Mouse (Mus musculus): ENCODE data around the gene Ankub1.

Gene Ankub1

DNA sequence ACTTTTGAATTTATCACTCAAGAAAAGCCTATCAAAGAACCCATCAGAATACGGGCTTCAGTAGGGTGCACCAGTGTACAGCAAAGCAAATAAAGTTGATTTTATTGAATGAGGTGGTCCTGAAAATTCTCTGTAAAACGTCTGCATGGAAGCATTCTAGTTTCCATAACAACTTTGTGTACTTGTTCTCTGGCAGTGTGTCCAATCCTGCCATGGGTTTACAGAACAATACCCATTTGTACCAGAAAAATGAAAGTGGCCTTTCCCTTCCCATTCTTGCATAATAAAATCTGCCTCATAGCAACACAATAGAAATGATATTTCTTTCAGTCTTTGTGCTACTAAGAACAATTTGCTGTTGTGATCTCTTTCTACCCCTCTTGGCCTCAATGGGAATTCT is at the start of gene Ankub1:
TSS of gene Ankub1 (minus strand) at position 81 of the 400 bp plus-strand sequence.
- no peak for DNase-seq (ENCODE audit: low read depth, low spot score)

DNA sequence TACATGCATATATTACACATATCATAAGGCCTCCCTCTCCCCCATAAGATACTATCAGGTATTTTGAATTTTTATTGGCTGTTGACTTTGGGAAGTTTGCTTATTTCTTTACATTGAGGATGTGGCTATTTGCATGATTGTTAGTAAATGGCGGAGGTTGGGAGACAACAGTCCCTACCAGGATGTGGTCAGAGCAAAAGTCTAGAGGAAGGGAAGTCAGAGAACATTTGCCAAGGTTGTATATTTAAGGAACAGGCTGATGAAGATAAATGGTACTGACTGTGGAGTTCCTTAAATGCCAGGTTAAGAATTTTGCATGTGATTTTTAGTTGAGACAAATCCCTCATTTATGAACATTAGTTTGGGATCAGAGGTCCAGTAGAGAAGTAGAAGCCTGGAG is 47.2 kb upstream of the Ankub1 start:
- no peak for DNase-seq (ENCODE audit: low read depth, low spot score)

DNA sequence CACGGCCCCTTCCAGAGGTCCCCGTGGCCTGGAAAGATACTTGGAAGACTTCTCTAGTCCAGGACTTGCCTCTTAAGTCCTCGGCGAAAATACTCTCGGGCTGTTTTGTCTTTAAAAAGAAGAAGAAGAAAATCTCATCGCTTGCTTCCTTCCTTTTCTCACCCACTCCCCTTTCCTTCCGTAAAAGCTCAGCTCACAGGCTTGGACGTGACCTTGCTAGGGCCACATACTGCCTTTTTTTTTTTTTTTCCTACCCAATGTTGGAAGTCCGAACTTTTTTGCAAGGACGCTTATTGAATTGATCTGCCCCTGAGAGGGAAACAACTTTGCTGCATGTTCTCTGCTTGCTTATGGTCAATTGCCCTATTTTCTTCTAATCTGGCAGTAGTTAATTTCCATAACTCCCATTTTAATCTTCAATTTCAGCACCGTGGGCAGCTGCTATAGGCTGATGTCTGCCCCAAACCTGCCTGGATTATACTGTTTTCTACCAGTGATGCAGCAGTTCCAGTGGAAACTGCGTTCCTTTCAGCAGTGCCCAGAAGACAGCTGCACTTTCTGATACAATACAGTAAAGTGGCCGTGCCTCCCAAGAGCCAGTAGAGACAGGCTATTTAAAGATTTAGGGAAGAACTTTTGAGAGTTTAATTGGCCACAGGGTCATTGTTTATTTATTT is 44.0 kb upstream of the Ankub1 start:
- DNase-seq (ENCODE audit: low read depth, low spot score): peak; percentile 20

DNA sequence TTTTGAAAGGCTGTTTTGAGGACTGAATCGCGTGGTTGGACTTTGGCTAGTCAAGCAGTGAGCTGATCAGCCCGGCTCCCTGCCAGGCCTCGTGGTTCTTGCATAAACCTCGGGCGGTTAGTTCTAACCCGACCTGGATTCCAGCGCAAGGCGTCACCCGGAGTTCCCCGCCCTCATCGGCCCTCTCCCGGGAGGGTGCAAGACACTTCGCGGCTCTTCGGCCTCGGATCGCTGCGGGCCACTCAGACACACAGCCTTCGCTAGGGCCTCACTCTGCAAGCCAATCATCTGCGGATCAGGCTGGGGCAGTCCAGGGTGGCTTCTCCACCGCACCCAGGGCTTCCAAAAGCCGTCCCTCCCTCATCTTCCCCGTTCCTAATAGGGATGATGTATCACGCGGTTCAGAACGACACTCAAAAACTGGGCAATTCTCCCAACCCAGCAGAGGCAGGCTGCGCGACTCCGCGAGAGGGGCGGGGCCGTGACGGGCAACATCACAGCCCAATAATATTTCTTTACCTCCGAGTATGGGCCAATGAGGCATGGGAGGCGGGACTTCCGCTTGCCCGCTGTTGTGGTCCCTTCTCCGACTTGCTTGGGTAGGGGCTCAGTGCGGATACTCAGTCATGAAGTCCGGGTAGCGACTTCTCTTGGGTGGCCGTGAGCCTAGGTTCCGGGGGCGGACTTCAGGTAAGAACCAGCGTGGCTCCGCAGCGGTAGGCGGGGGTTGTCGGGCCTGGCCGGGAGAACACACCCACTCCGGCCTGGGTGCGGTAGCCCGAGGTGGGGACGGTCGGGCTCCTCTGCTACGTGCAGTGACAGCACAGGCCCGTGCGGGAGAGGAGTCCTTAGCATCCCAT is 43.1 kb upstream of the Ankub1 start, which contains the start of gene Rnf13:
TSS of gene Rnf13 (plus strand) at position 552 of the 860 bp plus-strand sequence.
- DNase-seq (ENCODE audit: low read depth, low spot score): peak; percentile 95

DNA sequence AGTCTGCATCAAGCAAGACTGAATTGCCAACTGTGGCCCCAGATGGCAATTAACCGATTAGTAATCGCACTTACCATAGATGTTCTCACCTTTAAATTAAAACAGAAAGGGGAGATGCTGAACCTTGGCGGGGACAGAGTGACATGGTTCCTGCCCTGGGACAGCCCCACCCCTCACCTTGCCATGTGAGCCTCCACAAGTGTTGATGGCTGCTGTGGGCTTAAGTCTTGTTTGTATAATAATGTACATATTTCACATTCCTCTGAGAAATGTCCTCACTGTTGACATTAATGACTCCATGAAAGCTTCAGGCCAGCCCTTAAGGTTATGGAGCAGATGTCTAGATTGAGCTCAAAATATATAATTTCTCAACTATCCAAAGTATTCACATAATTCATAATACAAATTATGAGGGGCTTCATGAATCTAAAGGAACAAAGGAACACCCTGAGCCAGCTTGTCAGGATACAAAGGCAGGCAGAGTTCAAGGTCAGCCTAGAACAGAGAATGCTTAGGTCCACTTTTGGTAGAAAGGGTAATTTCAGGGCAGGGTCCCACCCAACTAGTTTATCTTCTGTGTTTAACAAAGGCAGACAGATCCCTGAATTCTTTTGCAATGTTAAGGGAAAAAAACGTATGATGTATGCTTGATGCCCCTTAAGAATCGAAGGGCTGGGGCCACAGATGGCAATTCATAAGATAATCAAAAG is 39.8 kb upstream of the Ankub1 start:
- no peak for DNase-seq (ENCODE audit: low read depth, low spot score)

DNA sequence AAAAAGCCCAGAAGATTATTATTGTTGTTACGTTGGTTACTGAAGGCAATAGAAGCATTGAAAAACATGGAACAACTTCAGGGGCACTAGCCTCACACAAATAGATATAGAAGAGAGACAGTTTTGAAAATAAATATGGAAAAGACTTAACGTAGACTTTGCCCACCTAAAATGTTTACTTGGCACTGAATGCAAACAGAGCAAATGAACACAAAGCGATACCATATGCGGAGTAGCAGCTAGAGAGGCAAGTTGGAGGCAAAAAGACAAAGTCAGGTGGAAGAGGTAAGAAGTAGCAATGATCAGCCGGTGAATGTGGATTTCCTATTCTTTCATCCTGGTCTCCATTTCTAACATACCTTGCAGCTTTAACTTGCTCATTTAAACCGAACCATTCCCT is 21.6 kb upstream of the Ankub1 start:
- DNase-seq (ENCODE audit: low read depth, low spot score): no peak

DNA sequence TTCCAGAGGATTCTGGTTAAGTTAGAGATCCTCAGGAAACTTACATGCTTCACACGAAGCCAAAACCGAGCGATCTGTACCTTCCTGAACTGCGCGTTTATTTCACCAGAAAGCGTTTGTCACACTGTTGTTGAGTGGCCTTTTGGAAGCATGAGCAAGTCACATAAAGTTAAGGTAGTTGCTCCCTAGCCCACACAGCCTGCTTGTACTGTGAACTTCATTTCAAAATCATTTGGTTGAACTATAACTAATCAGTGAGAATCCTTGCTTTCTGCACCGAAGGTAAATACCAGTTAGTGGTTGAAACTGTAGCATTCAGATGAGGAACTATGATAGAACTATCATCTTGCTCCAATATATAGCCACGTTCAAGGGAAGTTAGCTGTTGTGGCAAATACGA is 4.2 kb upstream of the Ankub1 start:
- no peak for DNase-seq (ENCODE audit: low read depth, low spot score)

DNA sequence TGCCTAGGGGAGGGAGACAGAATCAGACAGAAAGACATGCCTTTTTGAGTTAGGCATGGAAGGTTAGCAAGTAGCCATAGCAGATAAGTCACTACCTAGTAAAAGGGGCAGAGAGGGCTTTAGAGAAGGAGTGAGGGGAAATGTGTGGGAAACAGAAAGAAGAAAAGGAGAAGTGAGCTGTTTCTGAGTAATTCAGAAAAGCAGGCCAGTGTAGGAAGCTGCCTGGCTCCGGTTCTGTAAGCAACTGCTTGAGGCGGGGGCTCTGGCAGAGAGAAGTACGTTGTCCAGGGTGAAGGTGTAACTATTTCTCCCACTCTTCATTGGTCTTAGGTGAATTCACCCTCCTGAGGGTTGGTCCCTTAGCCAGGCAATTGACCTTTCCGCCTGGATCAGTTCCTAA is 3.6 kb upstream of the Ankub1 start:
- no peak for DNase-seq (ENCODE audit: low read depth, low spot score)

DNA sequence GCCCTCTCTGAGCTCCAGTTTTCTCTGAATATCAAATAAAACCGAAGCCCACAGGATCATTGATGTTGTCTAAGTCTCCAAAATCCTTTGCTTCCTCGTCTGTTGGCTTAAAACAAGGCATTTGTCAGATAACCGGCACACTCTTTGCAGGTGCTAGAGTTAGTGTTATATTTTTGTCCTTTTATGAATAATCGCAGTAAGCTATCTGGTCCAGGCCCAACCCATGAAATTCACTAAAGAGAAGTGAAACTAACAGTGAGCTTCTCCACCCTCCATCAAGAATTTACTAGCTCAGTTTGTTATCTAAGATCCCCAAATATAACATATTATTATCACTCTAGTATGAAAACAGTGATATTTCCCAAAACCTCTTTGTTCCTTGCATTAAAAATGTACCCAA is 827 bp downstream of the Ankub1 start:
- no peak for DNase-seq (ENCODE audit: low read depth, low spot score)

DNA sequence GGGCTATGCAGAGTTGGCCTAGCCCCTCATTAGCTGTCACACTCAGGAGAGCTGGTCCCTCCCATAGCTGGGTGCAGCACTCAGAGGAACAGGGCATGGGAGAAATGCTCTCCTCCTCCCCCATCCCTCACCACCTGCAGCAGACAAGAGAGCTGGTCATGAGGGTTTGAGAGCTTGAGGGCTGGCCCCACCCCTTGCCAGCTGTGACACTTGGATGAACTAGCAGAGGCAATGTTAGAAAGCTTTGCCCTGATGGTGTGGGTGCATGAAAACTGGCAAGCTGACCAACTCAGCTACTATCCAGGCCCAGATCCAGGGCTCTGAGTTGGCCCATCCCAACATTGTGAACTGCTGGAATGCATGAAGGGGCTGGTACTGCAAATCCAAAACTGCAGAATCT is 14.8 kb downstream of the Ankub1 start:
- no peak for DNase-seq (ENCODE audit: low read depth, low spot score)

DNA sequence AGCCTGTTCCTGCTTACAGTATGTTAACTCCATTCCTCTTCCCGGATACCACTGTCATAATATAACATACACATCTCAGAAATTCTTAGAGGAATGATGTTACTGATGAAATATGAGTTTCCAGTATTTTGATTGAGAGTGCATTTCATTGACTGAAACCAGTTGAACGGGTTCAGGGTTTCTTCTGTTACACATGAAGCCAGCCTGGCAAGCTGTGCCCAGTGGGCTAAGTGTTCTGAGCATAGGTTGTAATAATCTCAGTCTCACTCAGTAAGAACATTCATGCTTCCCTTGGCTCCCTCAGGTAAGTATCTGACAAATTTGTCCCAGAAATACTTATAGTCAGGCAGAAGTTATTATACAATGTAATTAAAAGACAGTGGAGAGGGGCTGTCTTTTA is 18.5 kb downstream of the Ankub1 start:
- no peak for DNase-seq (ENCODE audit: low read depth, low spot score)

DNA sequence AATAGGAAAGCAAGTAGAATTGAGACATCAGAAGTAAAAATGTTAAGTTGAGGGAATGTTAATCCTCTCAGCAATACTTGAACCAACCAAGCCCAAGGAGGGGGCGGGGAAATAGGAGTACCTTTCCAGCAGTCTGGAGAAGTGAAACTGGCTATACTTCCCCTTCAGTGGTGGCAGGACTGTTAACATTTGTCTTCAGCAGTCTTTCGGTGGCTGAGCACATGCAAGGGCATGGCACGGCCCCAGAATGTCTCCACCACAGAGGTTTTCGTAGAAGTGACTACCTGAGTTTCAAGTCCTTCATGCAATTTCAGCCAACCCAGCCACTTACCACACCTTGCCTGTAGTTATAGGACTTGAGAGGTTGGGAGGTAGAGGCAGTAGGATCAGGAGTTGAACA is 19.0 kb downstream of the Ankub1 start:
- no peak for DNase-seq (ENCODE audit: low read depth, low spot score)

DNA sequence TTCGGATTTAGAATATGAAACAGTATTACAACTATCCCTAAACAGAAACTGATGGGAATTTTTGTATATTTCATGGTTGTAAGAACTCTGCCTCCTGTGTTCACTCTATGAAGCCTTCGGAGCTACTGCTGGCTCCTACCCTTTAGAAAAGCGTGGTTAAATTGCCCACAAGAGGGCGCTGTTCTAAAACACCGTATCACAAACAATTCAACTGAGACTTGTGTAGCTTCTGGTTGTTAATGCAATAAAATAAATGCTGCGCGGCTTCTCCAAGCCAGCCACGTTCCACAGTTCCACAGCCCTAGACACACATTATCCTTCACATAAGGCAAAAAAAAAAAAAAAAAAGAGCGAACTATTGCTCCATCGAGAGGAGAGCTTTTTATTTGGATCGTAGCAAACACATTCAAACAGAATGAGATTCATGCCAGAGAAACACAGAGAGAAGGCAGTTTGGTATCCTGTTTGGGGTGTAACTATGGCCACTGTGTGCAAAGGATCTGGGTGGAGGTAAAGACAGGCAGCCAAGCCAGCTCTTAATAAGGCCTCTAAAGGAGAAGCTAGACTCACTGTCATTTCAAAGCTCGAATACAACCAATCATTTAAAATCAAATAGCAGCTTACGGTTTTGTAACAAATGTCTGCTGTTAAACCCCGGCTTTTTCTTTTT is 25.4 kb downstream of the Ankub1 start:
- peak; percentile 88 for DNase-seq (ENCODE audit: low read depth, low spot score)

DNA sequence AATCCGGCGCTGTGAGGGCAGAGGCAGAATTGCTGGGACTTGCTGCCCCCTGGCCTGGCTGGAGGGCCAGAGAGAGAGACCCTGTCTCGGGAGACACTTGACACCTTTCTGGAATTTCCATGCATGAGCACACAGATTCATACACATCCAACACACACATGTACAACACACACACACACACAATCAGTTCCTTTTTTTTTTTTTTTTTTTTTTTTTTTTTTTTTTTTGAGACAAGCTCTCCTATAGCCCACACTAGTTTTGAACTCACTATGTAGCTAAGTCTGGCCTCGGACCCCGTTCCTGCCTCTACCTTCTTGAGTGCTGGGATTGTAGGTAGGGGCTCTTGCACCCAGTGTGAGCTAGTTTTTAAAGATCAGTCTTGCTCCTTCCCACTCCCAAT is 26.7 kb downstream of the Ankub1 start:
- no peak for DNase-seq (ENCODE audit: low read depth, low spot score)

DNA sequence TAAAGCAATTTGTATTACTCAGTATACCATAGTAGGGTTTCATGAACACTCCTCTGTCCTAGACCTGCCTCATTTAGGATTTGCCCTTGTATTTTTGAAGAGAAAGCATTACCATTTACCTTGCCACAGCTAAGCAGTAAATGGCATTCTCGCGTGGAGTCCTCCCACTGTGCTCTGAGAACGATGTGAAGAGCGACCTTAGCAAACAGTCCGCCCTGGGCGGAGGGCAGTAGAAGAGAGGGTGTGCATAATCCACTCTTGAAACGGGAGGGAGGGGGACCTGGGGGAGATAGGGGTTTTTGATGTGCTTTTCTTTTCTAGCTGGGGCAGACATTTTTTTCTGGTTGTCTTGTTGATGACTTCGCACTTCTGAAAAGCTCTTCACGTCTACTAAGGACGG is 27.9 kb downstream of the Ankub1 start:
- DNase-seq (ENCODE audit: low read depth, low spot score): no peak

DNA sequence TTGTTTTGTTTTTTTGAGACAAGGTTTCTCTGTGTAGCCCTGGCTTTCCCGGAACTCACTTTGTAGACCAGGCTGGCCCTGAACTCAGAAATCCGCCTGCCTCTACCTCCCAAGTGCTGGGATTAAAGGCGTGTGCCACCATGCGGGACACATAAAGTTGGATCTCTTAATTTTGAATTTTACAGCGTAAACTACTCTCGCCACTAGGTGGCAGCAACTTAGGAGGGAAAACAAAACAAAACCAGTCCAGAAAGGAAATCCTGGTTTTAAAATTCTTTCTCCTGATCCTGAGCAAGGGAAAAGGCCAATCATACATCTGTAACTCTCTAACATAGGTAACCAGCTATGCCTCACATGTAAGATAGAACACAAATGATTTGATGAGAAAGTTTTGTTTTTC is 28.9 kb downstream of the Ankub1 start:
- DNase-seq (ENCODE audit: low read depth, low spot score): peak; percentile 75

DNA sequence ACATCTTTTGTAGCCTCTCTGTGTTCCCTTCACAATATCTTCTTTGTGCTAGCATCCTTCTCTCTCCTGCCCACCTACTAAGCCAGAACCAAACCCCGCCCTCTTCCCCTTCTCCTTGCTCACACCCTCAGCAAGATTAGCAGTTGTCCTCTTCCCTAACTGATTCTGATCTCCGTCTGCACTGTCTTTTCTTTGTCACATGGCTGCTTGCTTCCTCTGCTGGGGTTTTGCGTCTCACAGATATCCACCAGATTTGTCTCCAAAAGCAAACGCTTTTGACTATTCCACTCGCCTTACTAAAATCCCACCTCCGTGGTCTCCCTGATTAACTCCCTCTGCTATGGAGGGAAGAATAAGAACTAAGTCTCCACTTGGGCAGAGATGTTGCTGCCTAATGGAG is 34.0 kb downstream of the Ankub1 start:
- DNase-seq (ENCODE audit: low read depth, low spot score): no peak

DNA sequence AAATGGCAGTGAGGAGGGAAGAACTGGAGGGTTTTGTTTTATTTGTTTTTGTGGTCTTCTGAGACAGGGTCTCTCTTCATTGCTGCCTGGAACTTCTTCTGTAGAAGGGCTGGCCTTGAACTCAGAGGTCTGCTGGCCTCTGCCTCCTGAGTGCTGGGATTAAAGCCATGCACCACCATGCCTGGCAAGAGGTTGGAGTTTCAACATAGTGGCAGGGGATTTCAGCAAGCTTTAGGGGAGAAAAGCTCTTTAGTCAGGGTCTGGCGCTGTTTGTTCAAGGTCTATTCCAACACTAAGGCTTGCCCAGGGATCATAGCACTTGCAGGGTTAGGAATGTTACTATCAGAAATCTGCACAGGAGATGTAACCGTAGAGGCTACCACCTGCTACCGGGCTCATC is 39.0 kb downstream of the Ankub1 start:
- no peak for DNase-seq (ENCODE audit: low read depth, low spot score)

DNA sequence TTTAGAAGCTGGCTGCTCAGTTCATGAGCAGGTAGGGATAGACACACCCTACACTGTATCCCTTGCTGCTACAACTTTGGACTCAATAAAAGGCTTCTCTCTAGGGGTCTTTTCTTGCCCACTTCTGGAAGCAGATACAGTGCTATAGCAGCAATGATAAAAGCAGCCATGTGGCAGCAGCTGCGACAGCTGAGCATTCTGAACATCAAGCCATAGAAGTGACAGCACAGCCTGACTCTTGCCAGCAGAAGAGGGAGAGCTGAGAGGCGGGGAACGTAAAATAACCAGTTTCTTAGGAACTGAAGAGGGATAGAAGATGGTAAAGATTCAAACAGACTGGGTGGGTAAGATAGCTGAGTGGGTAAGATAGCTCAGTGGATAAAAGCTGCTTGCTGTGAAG is 40.1 kb downstream of the Ankub1 start:
- DNase-seq (ENCODE audit: low read depth, low spot score): no peak

DNA sequence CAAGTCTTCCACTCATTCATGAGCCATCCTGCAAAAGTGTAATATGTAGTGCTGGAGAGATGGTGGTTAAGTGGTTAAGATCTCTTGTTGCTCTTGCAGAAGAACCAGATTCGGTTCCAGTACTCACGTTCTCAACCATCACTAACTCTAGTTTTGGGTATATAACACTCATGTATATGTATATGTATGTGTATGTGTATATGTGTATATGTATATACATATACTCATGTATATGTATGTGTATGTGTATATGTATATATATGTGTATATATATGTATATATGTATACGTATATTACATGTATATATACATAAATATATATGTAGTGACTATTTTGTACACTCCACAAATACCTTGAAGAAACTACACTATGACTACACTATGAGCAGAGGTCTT is 40.7 kb downstream of the Ankub1 start:
- DNase-seq (ENCODE audit: low read depth, low spot score): no peak

DNA sequence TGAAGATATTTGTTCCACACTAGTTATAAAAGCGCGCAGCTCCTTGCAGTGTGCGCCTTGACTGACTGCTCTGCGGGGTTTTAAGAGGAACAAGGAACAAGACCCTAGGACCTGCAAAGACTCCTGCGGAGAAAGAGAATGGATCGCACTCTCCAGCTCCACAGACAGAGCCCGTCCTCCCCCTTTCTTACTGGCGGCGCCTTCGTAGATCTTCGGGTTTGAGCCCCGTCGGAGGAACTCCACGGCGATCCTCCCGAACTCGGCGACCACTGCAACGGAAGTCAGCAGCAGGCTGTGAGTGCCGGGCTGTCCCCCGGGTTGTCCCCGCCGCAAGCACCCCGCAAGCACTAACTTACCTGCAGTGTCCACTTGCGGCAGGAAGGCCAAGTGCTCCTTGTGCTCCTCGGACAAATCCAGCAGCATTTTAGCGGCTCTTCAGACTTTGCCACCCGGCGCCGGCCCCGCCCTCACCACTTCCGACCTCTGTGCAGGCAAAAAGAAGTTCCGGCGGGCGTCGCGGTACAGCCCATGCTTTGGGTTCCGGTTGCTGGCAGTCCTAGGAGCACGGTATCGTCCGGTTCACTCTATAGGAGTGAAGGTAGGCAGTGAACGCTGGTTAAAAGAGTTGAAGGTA is 41.3 kb downstream of the Ankub1 start, which contains the start of gene Commd2:
TSS of gene Commd2 (minus strand) at position 485 of the 634 bp plus-strand sequence.
- peak; percentile 87 for DNase-seq (ENCODE audit: low read depth, low spot score)
